Mouse (Mus musculus): Measurements from ENCODE around the gene Micu1. TPM values are rescaled to one million over a fixed set of nuclear protein-coding genes. Genes with fewer than 3 reads are reported as not detected.

Gene Micu1
- polyA plus RNA-seq, 1 experiment from 2014 or later: 78.4 TPM

DNA sequence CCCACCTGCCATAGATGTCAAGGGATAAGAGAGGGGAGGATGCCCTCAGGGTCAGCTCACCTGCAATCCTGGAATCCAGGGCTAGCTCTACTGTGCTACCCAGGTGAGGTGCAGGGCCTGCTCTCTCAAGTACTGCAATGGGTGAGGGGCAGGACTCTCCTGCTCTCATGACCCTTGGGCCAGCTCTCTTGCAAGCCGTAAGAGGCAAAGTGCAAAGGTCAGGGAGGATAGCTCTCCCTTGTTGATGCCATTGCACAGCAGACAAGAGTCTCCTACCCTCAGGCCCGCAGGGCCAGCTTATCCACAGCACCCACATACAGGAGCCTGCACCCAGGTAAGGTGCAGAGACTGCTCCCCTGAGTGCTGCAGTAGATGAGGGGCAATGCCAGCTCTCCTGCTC lies 15.2 kb upstream of the Micu1 start:
- Histone ChIP-seq H3K27ac (ENCODE audit: low read length) (no peak overlapping the region), H3K4me3 (ENCODE audit: low read depth, low read length) (no peak overlapping the region), H3K4me1 (ENCODE audit: control insufficient read depth, insufficient read depth, low read length) (no peaks in the 10 kb centered on the region), H3K9ac (ENCODE audit: low read depth, low read length) (no peak overlapping the region), H3K27me3 (ENCODE audit: control insufficient read depth, insufficient read depth, low read depth, low read length) (no peaks in the 10 kb centered on the region), H3K9me3 (replicated peaks; ENCODE audit: control insufficient read depth, low read length, poor library complexity, severe bottlenecking) (no peaks in the 10 kb centered on the region), H3K4me2 (ENCODE audit: low read length) (no peak overlapping the region), H3K36me3 (ENCODE audit: control insufficient read depth, insufficient read depth, low read length) (no peaks in the 10 kb centered on the region)
- 85% methylated on average over 2 of the region's 2 CpGs for WGBS
- no peak for ATAC-seq

DNA sequence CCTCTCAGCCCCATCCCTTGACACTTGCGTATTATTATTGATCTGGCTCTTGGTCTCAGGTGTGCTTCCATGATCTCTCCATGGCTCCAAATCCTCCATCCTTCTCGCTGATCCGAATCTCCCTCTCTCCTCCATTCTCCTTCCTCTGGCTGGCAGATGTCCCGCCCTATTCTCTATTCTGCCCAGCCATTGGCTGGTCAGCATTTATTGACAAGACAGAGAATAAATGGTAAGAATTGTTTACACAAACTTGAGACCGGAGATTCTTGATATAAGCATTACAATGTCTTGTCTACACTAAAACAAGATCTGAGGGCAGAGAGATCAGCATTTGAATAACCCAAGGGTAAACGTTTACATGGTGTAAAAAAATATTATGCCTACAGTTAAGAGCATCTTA lies 12.4 kb upstream of the Micu1 start:
- ATAC-seq: no peak

DNA sequence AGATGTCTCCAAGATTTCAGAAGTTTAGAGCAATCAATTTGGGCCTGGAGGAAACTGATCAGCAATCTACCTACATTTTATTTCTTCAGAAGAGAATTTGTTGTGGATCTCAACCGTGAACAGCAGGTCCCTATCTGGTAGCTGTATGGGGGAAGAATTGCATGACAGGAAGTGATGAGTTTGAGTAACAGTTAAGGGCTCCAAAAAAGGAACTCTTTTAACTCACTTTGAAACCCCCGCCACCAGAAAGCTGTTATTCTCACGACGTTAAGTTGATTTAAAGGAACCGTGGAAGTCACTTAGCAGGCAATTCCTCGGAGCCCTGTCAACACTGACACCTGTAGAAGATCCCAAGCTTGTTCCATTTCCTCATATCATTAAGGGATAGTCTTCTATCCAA lies 9.8 kb upstream of the Micu1 start:
- H3K27ac ChIP-seq (ENCODE audit: low read length): no peak overlapping the region
- H3K4me1 ChIP-seq (ENCODE audit: control insufficient read depth, insufficient read depth, low read length): no peaks in the 10 kb centered on the region
- H3K9me3 ChIP-seq (replicated peaks; ENCODE audit: control insufficient read depth, low read length, poor library complexity, severe bottlenecking): no peaks in the 10 kb centered on the region
- H3K9ac ChIP-seq (ENCODE audit: low read depth, low read length): no peak overlapping the region
- no peak overlapping the region for H3K4me2 ChIP-seq (ENCODE audit: low read length)
- 85% methylated on average over 6 of the region's 6 CpGs for WGBS
- H3K27me3 ChIP-seq (ENCODE audit: control insufficient read depth, insufficient read depth, low read depth, low read length): no peaks in the 10 kb centered on the region
- no peak overlapping the region for H3K4me3 ChIP-seq (ENCODE audit: low read depth, low read length)
- no peak for ATAC-seq
- no peaks in the 10 kb centered on the region for H3K36me3 ChIP-seq (ENCODE audit: control insufficient read depth, insufficient read depth, low read length)

More for the DNA sequence above, 12.4 kb upstream of the Micu1 start:
- 58% methylated on average over 6 of the region's 6 CpGs for WGBS
- Histone ChIP-seq H3K27ac (ENCODE audit: low read length) (no peak overlapping the region), H3K4me2 (ENCODE audit: low read length) (no peak overlapping the region), H3K4me1 (ENCODE audit: control insufficient read depth, insufficient read depth, low read length) (no peaks in the 10 kb centered on the region), H3K27me3 (ENCODE audit: control insufficient read depth, insufficient read depth, low read depth, low read length) (no peaks in the 10 kb centered on the region), H3K4me3 (ENCODE audit: low read depth, low read length) (no peak overlapping the region), H3K9ac (ENCODE audit: low read depth, low read length) (no peak overlapping the region), H3K9me3 (replicated peaks; ENCODE audit: control insufficient read depth, low read length, poor library complexity, severe bottlenecking) (no peaks in the 10 kb centered on the region), H3K36me3 (ENCODE audit: control insufficient read depth, insufficient read depth, low read length) (no peaks in the 10 kb centered on the region)

DNA sequence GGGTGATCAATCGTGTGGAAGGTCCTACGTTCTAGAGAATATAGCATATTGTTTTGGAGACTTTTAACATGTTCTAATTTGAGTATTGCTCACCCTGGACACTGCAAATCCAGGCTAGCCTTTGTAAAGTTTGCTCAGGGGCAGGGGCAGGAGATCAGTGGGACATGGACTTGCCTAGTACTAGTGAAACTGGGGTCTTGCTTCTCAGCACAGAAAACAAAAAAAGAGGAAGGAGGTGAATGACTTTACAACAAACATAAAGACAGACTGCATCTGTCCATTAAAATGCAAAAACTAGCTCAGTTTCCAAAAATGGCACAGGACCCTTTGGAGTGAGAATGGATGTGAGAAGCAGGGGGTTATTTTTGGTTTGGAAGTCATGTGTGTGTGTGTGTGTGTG lies 8.2 kb upstream of the Micu1 start:
- no peak overlapping the region for H3K9ac ChIP-seq (ENCODE audit: low read depth, low read length)
- H3K4me1 ChIP-seq (ENCODE audit: control insufficient read depth, insufficient read depth, low read length): no peaks in the 10 kb centered on the region
- H3K4me2 ChIP-seq (ENCODE audit: low read length): no peak overlapping the region
- H3K9me3 ChIP-seq (replicated peaks; ENCODE audit: control insufficient read depth, low read length, poor library complexity, severe bottlenecking): no peaks in the 10 kb centered on the region
- H3K27me3 ChIP-seq (ENCODE audit: control insufficient read depth, insufficient read depth, low read depth, low read length): no peaks in the 10 kb centered on the region
- no peaks in the 10 kb centered on the region for H3K36me3 ChIP-seq (ENCODE audit: control insufficient read depth, insufficient read depth, low read length)
- no peak for ATAC-seq
- WGBS: 80% methylated on average over 2 of the region's 2 CpGs
- H3K27ac ChIP-seq (ENCODE audit: low read length): no peak overlapping the region
- H3K4me3 ChIP-seq (ENCODE audit: low read depth, low read length): no peak overlapping the region

DNA sequence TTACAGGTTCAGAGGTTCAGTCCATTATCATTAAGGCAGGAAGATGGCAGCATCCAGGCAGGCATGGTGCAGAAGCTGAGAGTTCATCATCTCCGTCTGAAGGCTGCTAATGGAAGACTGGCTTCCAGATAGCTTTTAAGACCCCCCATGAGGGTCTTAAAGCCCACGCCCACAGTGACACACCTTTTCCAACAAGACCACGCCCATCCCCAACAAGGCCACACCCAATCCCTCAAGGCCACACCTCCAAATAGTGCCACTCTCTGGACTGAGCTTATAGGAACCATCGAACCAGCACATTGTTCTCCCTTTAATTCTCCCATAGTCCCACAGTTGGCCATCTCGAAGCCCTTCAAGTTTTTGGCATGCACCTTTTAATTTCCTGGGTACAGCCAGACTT lies 2.8 kb upstream of the Micu1 start:
- H3K9me3 ChIP-seq (replicated peaks; ENCODE audit: control insufficient read depth, low read length, poor library complexity, severe bottlenecking): no peaks in the 10 kb centered on the region
- no peak overlapping the region for H3K4me3 ChIP-seq (ENCODE audit: low read depth, low read length)
- no peak overlapping the region for H3K9ac ChIP-seq (ENCODE audit: low read depth, low read length)
- peaks cover 12% of the 10 kb centered on the region for H3K4me1 ChIP-seq (ENCODE audit: control insufficient read depth, insufficient read depth, low read length)
- WGBS: 81% methylated on average over 5 of the region's 5 CpGs
- no peak overlapping the region for H3K4me2 ChIP-seq (ENCODE audit: low read length)
- no peaks in the 10 kb centered on the region for H3K27me3 ChIP-seq (ENCODE audit: control insufficient read depth, insufficient read depth, low read depth, low read length)
- ATAC-seq: no peak
- no peaks in the 10 kb centered on the region for H3K36me3 ChIP-seq (ENCODE audit: control insufficient read depth, insufficient read depth, low read length)
- no peak overlapping the region for H3K27ac ChIP-seq (ENCODE audit: low read length)

GRCm38 (mm10) chr10:59701805-59702204 lies 472 bp upstream of the Micu1 start:
- 43% methylated on average over 5 of the region's 5 CpGs for WGBS
- Histone ChIP-seq H3K9ac (ENCODE audit: low read depth, low read length) (0 out of 2 replicates have a peak overlapping the region, but pooled peaks have one; percentile 72), H3K4me1 (ENCODE audit: control insufficient read depth, insufficient read depth, low read length) (peaks cover 12% of the 10 kb centered on the region), H3K27me3 (ENCODE audit: control insufficient read depth, insufficient read depth, low read depth, low read length) (no peaks in the 10 kb centered on the region), H3K27ac (ENCODE audit: low read length) (peak overlapping the region; percentile 53), H3K4me2 (ENCODE audit: low read length) (peak overlapping the region; percentile 62), H3K9me3 (replicated peaks; ENCODE audit: control insufficient read depth, low read length, poor library complexity, severe bottlenecking) (no peaks in the 10 kb centered on the region), H3K36me3 (ENCODE audit: control insufficient read depth, insufficient read depth, low read length) (no peaks in the 10 kb centered on the region), H3K4me3 (ENCODE audit: low read depth, low read length) (peak overlapping the region; percentile 56)
- no peak; the same call in 1 of the 2 replicates for ATAC-seq

GRCm38 (mm10) chr10:59703060-59703760 lies 933 bp downstream of the Micu1 start:
- Histone ChIP-seq H3K36me3 (ENCODE audit: control insufficient read depth, insufficient read depth, low read length) (no peaks in the 10 kb centered on the region), H3K4me1 (ENCODE audit: control insufficient read depth, insufficient read depth, low read length) (peaks cover 12% of the 10 kb centered on the region), H3K27ac (ENCODE audit: low read length) (peak overlapping the region; percentile 53), H3K27me3 (ENCODE audit: control insufficient read depth, insufficient read depth, low read depth, low read length) (no peaks in the 10 kb centered on the region), H3K9ac (ENCODE audit: low read depth, low read length) (peak overlapping the region; percentile 72), H3K4me2 (ENCODE audit: low read length) (peak overlapping the region; percentile 62), H3K4me3 (ENCODE audit: low read depth, low read length) (peak overlapping the region; percentile 56), H3K9me3 (replicated peaks; ENCODE audit: control insufficient read depth, low read length, poor library complexity, severe bottlenecking) (no peaks in the 10 kb centered on the region)
- peak; percentile 43 for ATAC-seq
- 15% methylated on average over 15 of the region's 15 CpGs for WGBS

GRCm38 (mm10) chr10:59706991-59707546 lies 4.8 kb downstream of the Micu1 start:
- WGBS: 92% methylated on average over 6 of the region's 6 CpGs
- no peak overlapping the region for H3K9ac ChIP-seq (ENCODE audit: low read depth, low read length)
- no peak overlapping the region for H3K4me3 ChIP-seq (ENCODE audit: low read depth, low read length)
- no peak for ATAC-seq
- no peak overlapping the region for H3K4me2 ChIP-seq (ENCODE audit: low read length)
- no peak overlapping the region for H3K27ac ChIP-seq (ENCODE audit: low read length)
- H3K36me3 ChIP-seq (ENCODE audit: control insufficient read depth, insufficient read depth, low read length): no peaks in the 10 kb centered on the region
- no peaks in the 10 kb centered on the region for H3K9me3 ChIP-seq (replicated peaks; ENCODE audit: control insufficient read depth, low read length, poor library complexity, severe bottlenecking)
- no peaks in the 10 kb centered on the region for H3K27me3 ChIP-seq (ENCODE audit: control insufficient read depth, insufficient read depth, low read depth, low read length)
- peaks cover 12% of the 10 kb centered on the region for H3K4me1 ChIP-seq (ENCODE audit: control insufficient read depth, insufficient read depth, low read length)

DNA sequence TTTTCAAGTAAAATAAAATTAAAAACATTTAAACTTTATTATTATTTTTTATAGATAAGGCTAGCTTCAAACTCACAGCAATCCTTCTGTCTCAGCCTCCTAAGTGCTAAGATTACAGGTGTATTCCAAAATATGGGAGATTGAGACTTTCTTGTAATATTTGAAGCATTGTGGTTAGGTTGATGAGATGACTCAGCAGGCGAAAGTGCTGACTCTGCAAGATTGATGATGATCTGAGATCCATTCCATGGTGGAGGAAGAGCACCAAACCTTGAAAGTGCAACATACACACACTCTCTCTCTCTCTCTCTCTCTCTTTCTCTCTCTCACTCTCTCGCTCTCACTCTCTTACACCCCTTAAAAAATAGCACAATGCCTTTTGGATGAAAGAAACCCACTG lies 5.3 kb downstream of the Micu1 start:
- Histone ChIP-seq H3K27ac (ENCODE audit: low read length) (no peak overlapping the region), H3K9ac (ENCODE audit: low read depth, low read length) (no peak overlapping the region), H3K9me3 (replicated peaks; ENCODE audit: control insufficient read depth, low read length, poor library complexity, severe bottlenecking) (no peaks in the 10 kb centered on the region), H3K36me3 (ENCODE audit: control insufficient read depth, insufficient read depth, low read length) (no peaks in the 10 kb centered on the region), H3K4me3 (ENCODE audit: low read depth, low read length) (no peak overlapping the region), H3K27me3 (ENCODE audit: control insufficient read depth, insufficient read depth, low read depth, low read length) (no peaks in the 10 kb centered on the region), H3K4me1 (ENCODE audit: control insufficient read depth, insufficient read depth, low read length) (peaks cover 12% of the 10 kb centered on the region), H3K4me2 (ENCODE audit: low read length) (no peak overlapping the region)
- WGBS: 94% methylated on average over 2 of the region's 2 CpGs
- ATAC-seq: no peak
